Mouse (Mus musculus) hindbrain, embryonic 14.5 days (tissue): ENCODE measurements around the gene Taf8. TPM values are rescaled to one million over a fixed set of nuclear protein-coding genes. Genes with fewer than 3 reads are reported as not detected.

Experiments
- ATAC-seq: fragments of 200-750 bp; cut with Nextera tagmentation; 2 replicates; pipeline ENCODE4 v1.8.0; 2017; ENCODE audit warnings: moderate number of reproducible peaks, mild to moderate bottlenecking, moderate TSS enrichment, moderate library complexity; ENCODE audit not compliant: low FRiP score
- DNase-seq: peaks from one replicate; pipeline ENCODE4 v3.0.0-alpha.2; 2015; ENCODE audit warnings: low spot score
- H3K27ac ChIP-seq: fragments of 300-500 bp; sonication (generic); 2 replicates; pipeline ENCODE4 v1.5.1; 2014; ENCODE audit warnings: mild to moderate bottlenecking, moderate library complexity
- H3K27me3 ChIP-seq: fragments of 300-500 bp; sonication (generic); 2 replicates; pipeline ENCODE4 v1.6.1; 2014; ENCODE audit warnings: mild to moderate bottlenecking, low read length, mixed read lengths; ENCODE audit not compliant: control insufficient read depth, insufficient read depth
- H3K36me3 ChIP-seq: fragments of 300-500 bp; sonication (generic); replicated peaks from 2 replicates; pipeline ENCODE4 v1.6.1; 2014; ENCODE audit not compliant: control insufficient read depth, insufficient read depth
- H3K4me1 ChIP-seq: fragments of 300-500 bp; sonication (generic); replicated peaks from 2 replicates; pipeline ENCODE4 v1.6.1; 2014; ENCODE audit warnings: antibody characterized with exemption, low read length, mixed read lengths; ENCODE audit not compliant: control insufficient read depth, insufficient read depth
- H3K4me2 ChIP-seq: fragments of 300-500 bp; sonication (generic); replicated peaks from 2 replicates; pipeline ENCODE4 v1.6.1; 2014; ENCODE audit warnings: mild to moderate bottlenecking, moderate library complexity
- H3K4me3 ChIP-seq: fragments of 300-500 bp; sonication (generic); replicated peaks from 2 replicates; pipeline ENCODE4 v1.5.1; 2014; ENCODE audit warnings: mild to moderate bottlenecking, low read length
- H3K9ac ChIP-seq: fragments of 300-500 bp; sonication (generic); 2 replicates; pipeline ENCODE4 v1.6.1; 2014
- H3K9me3 ChIP-seq: fragments of 300-500 bp; sonication (generic); 2 replicates; pipeline ENCODE4 v1.6.1; 2016; ENCODE audit warnings: low read length; ENCODE audit not compliant: control insufficient read depth
- WGBS: fragments of 180-500 bp; shearing (Covaris S2); extraction: QIAGEN DNeasy Blood & Tissue Kit; methylation state at CpG from one replicate; pipeline ENCODE4 v1.1.7; 2014; 5-methylcytosine and 5-hydroxymethylcytosine counted together
- polyA plus RNA-seq: library from polyadenylated mRNA; unstranded; fragments of >200 nt; fragmentation: Nextera tagmentation; extraction: Ambion mirVana; gene quantifications from 2 replicates; pipeline ENCODE4 v1.2.1, GENCODE M21; 2014

Gene Taf8
- polyA plus RNA-seq, 1 experiment from 2014 or later, result 16.9 TPM

- WGBS, result 93% methylated on average over 13 of the region's 13 CpGs
- no peaks in the 10 kb centered on the region for H3K36me3 ChIP-seq
- no peaks in the 10 kb centered on the region for H3K4me1 ChIP-seq
- no peak overlapping the region for H3K4me2 ChIP-seq
- ATAC-seq (no peak), DNase-seq (no peak)
- no peak overlapping the region for H3K9ac ChIP-seq
- H3K27me3 ChIP-seq, result no peaks in the 10 kb centered on the region
- no peak overlapping the region for H3K27ac ChIP-seq
- no peaks in the 10 kb centered on the region for H3K9me3 ChIP-seq
- H3K4me3 ChIP-seq, result no peak overlapping the region
Observed at GRCm38 (mm10) chr17:47533691-47534090, 31.6 kb upstream of the Taf8 start.

- no peaks in the 10 kb centered on the region for H3K9me3 ChIP-seq
- no peaks in the 10 kb centered on the region for H3K27me3 ChIP-seq
- H3K9ac ChIP-seq, result no peak overlapping the region
- peaks cover 8% of the 10 kb centered on the region; the same call in 1 of the 2 replicates for H3K4me1 ChIP-seq
- no peaks in the 10 kb centered on the region for H3K36me3 ChIP-seq
- H3K4me2 ChIP-seq, result no peak overlapping the region
- DNase-seq (no peak), ATAC-seq (no peak)
- H3K4me3 ChIP-seq, result no peak overlapping the region
- WGBS, result 94% methylated on average over 5 of the region's 5 CpGs
- no peak overlapping the region for H3K27ac ChIP-seq
Observed at GRCm38 (mm10) chr17:47532364-47532763, 30.3 kb upstream of the Taf8 start.

- Histone ChIP-seq H3K9me3 (no peaks in the 10 kb centered on the region), H3K4me2 (no peak overlapping the region), H3K9ac (no peak overlapping the region), H3K4me3 (no peak overlapping the region), H3K27me3 (no peaks in the 10 kb centered on the region), H3K36me3 (no peaks in the 10 kb centered on the region), H3K4me1 (peaks cover 9% of the 10 kb centered on the region; the same call in 1 of the 2 replicates), H3K27ac (no peak overlapping the region)
- no peak for DNase-seq
- WGBS, result 61% methylated on average over 10 of the region's 10 CpGs
- no peak for ATAC-seq
Observed at GRCm38 (mm10) chr17:47531387-47531818, 29.3 kb upstream of the Taf8 start.

- Histone ChIP-seq H3K9ac (no peak overlapping the region), H3K4me2 (no peak overlapping the region), H3K9me3 (no peaks in the 10 kb centered on the region), H3K27me3 (no peaks in the 10 kb centered on the region), H3K36me3 (no peaks in the 10 kb centered on the region), H3K27ac (no peak overlapping the region), H3K4me3 (no peak overlapping the region), H3K4me1 (peaks cover 9% of the 10 kb centered on the region; the same call in 1 of the 2 replicates)
- DNase-seq, result no peak
- WGBS, result 93% methylated on average over 11 of the region's 11 CpGs
- no peak for ATAC-seq
Observed at GRCm38 (mm10) chr17:47529595-47529994, 27.5 kb upstream of the Taf8 start.

GRCm38 (mm10) chr17:47528919-47529318, 26.8 kb upstream of the Taf8 start:
- Histone ChIP-seq H3K9ac (no peak overlapping the region), H3K27me3 (no peaks in the 10 kb centered on the region), H3K9me3 (no peaks in the 10 kb centered on the region), H3K4me2 (no peak overlapping the region), H3K4me1 (peaks cover 9% of the 10 kb centered on the region; the same call in 1 of the 2 replicates), H3K27ac (no peak overlapping the region), H3K4me3 (no peak overlapping the region), H3K36me3 (no peaks in the 10 kb centered on the region)
- DNase-seq (no peak), ATAC-seq (no peak)
- 53% methylated on average over 8 of the region's 8 CpGs for WGBS

- no peaks in the 10 kb centered on the region for H3K36me3 ChIP-seq
- DNase-seq, result no peak
- no peak overlapping the region for H3K9ac ChIP-seq
- WGBS, result 54% methylated on average over 10 of the region's 10 CpGs
- H3K4me3 ChIP-seq, result no peak overlapping the region
- H3K27me3 ChIP-seq, result no peaks in the 10 kb centered on the region
- H3K9me3 ChIP-seq, result no peaks in the 10 kb centered on the region
- no peak overlapping the region for H3K4me2 ChIP-seq
- peak overlapping the region; percentile 58 for H3K27ac ChIP-seq
- H3K4me1 ChIP-seq, result peaks cover 9% of the 10 kb centered on the region; the same call in 1 of the 2 replicates
- ATAC-seq, result peak; percentile 27; the same call in 1 of the 2 replicates
Observed at GRCm38 (mm10) chr17:47527581-47528300, 25.6 kb upstream of the Taf8 start.

GRCm38 (mm10) chr17:47526856-47527520, 24.9 kb upstream of the Taf8 start:
- WGBS, result 79% methylated on average over 17 of the region's 17 CpGs
- Histone ChIP-seq H3K4me2 (no peak overlapping the region), H3K36me3 (no peaks in the 10 kb centered on the region), H3K4me1 (peaks cover 14% of the 10 kb centered on the region; the same call in 1 of the 2 replicates), H3K27me3 (no peaks in the 10 kb centered on the region), H3K27ac (peak overlapping the region; percentile 58; the same call in 1 of the 2 replicates), H3K9ac (no peak overlapping the region), H3K9me3 (no peaks in the 10 kb centered on the region), H3K4me3 (no peak overlapping the region)
- DNase-seq, result no peak
- no peak for ATAC-seq

GRCm38 (mm10) chr17:47524991-47525390, 22.9 kb upstream of the Taf8 start:
- Histone ChIP-seq H3K36me3 (no peaks in the 10 kb centered on the region), H3K9me3 (no peaks in the 10 kb centered on the region), H3K27ac (no peak overlapping the region), H3K4me2 (no peak overlapping the region), H3K9ac (no peak overlapping the region), H3K4me3 (no peak overlapping the region), H3K4me1 (peaks cover 22% of the 10 kb centered on the region), H3K27me3 (no peaks in the 10 kb centered on the region)
- WGBS, result 91% methylated on average over 6 of the region's 6 CpGs
- ATAC-seq (no peak), DNase-seq (no peak)

- H3K9ac ChIP-seq, result no peak overlapping the region
- H3K4me1 ChIP-seq, result peaks cover 22% of the 10 kb centered on the region
- H3K4me2 ChIP-seq, result no peak overlapping the region
- H3K27ac ChIP-seq, result no peak overlapping the region
- 77% methylated on average over 8 of the region's 8 CpGs for WGBS
- ATAC-seq, result no peak
- no peak for DNase-seq
- H3K36me3 ChIP-seq, result no peaks in the 10 kb centered on the region
- H3K27me3 ChIP-seq, result no peaks in the 10 kb centered on the region
- H3K9me3 ChIP-seq, result no peaks in the 10 kb centered on the region
- H3K4me3 ChIP-seq, result no peak overlapping the region
Observed at GRCm38 (mm10) chr17:47524055-47524454, 22.0 kb upstream of the Taf8 start.
